Mouse (Mus musculus) ES-E14 (cell line): ENCODE measurements around the gene Slc16a6.

Experiments used
- CHD2 ChIP-seq: IDR thresholded peaks from 2 replicates; pipeline ENCODE4 v1.6.1; 2014; ENCODE audit warnings: mild to moderate bottlenecking, low read depth, low read length, inconsistent platforms
- ZC3H11A ChIP-seq: IDR thresholded peaks from 2 replicates; pipeline ENCODE4 v1.6.1; 2012; ENCODE audit warnings: low read depth, mild to moderate bottlenecking, inconsistent platforms, low read length, borderline replicate concordance
- ZNF384 ChIP-seq: IDR thresholded peaks from 2 replicates; pipeline ENCODE4 v1.6.1; 2012; ENCODE audit warnings: low read depth, low read length, inconsistent platforms

GRCm38 (mm10) chr11:109417472-109418040 is 55.8 kb downstream of the Slc16a6 start:
- TF ChIP-seq ZNF384 (no peak), ZC3H11A (no peak), CHD2 (no peak)
